In genomic region chr19:6498350-6499131, GRCm38 (mm10) we compare ENCODE assay signal across 8 mouse cellular contexts. TPM values are rescaled to one million over a fixed set of nuclear protein-coding genes. Genes with fewer than 3 reads are reported as not detected.
A peak's percentile ranks its signal among the peaks of the same experiment; 100 is the strongest.
DNase-seq lines count a peak whose midpoint lies in the region; ATAC-seq and TF ChIP-seq lines count a peak whose summit lies in the region.

No protein-coding gene starts in this region.

- H3K4me1 ChIP-seq in kidney, embryonic 14.5 days (ENCODE audit: control insufficient read depth, insufficient read depth, low read length), result peaks cover 29% of the 10 kb centered on the region; the same call in 1 of the 2 replicates
- no peaks in the 10 kb centered on the region for H3K4me1 ChIP-seq in kidney, adult 2 months (ENCODE audit: control insufficient read depth, insufficient read depth, low read length)
- peaks cover 61% of the 10 kb centered on the region for H3K4me1 ChIP-seq in embryonic facial prominence, embryonic 10.5 days
- H3K4me1 ChIP-seq in hindbrain, embryonic 14.5 days (replicated peaks; ENCODE audit: control insufficient read depth, insufficient read depth, low read length), result peaks cover 52% of the 10 kb centered on the region
- peaks cover 64% of the 10 kb centered on the region for H3K4me1 ChIP-seq in midbrain, embryonic 14.5 days (ENCODE audit: control insufficient read depth, insufficient read depth, low read length)
- peaks cover 3% of the 10 kb centered on the region for H3K4me1 ChIP-seq in thymus, adult 2 months (replicated peaks; ENCODE audit: control insufficient read depth, insufficient read depth, low read length)

- no peaks in the 10 kb centered on the region for H3K9me3 ChIP-seq in kidney, embryonic 14.5 days (ENCODE audit: control insufficient read depth, low read length)
- H3K9me3 ChIP-seq in embryonic facial prominence, embryonic 10.5 days, result no peaks in the 10 kb centered on the region
- H3K9me3 ChIP-seq in hindbrain, embryonic 14.5 days (ENCODE audit: control insufficient read depth, low read length), result no peaks in the 10 kb centered on the region
- H3K9me3 ChIP-seq in midbrain, embryonic 14.5 days (ENCODE audit: control insufficient read depth, low read length), result no peaks in the 10 kb centered on the region

- no peaks in the 10 kb centered on the region for H3K36me3 ChIP-seq in kidney, embryonic 14.5 days (ENCODE audit: control insufficient read depth, insufficient read depth, low read length)
- H3K36me3 ChIP-seq in kidney, adult 2 months (ENCODE audit: control insufficient read depth, insufficient read depth, low read length), result no peaks in the 10 kb centered on the region
- no peaks in the 10 kb centered on the region for H3K36me3 ChIP-seq in embryonic facial prominence, embryonic 10.5 days (replicated peaks)
- H3K36me3 ChIP-seq in hindbrain, embryonic 14.5 days (replicated peaks; ENCODE audit: control insufficient read depth, insufficient read depth), result no peaks in the 10 kb centered on the region
- H3K36me3 ChIP-seq in midbrain, embryonic 14.5 days (ENCODE audit: control insufficient read depth, insufficient read depth, low read length), result no peaks in the 10 kb centered on the region
- no peaks in the 10 kb centered on the region for H3K36me3 ChIP-seq in thymus, adult 2 months (ENCODE audit: control insufficient read depth, insufficient read depth, low read length)

- H3K27me3 ChIP-seq in kidney, embryonic 14.5 days (ENCODE audit: control insufficient read depth, insufficient read depth, low read length), result peaks cover 64% of the 10 kb centered on the region
- no peaks in the 10 kb centered on the region; the same call in 1 of the 2 replicates for H3K27me3 ChIP-seq in kidney, adult 2 months (replicated peaks; ENCODE audit: control insufficient read depth, insufficient read depth, low read length)
- H3K27me3 ChIP-seq in embryonic facial prominence, embryonic 10.5 days (replicated peaks; ENCODE audit: low read depth, poor library complexity, severe bottlenecking), result peaks cover 100% of the 10 kb centered on the region
- H3K27me3 ChIP-seq in hindbrain, embryonic 14.5 days (ENCODE audit: control insufficient read depth, insufficient read depth, low read length), result no peaks in the 10 kb centered on the region
- H3K27me3 ChIP-seq in midbrain, embryonic 14.5 days (ENCODE audit: control insufficient read depth, insufficient read depth, low read length), result no peaks in the 10 kb centered on the region
- H3K27me3 ChIP-seq in thymus, adult 2 months (ENCODE audit: control insufficient read depth, insufficient read depth, low read length), result peaks cover 46% of the 10 kb centered on the region

- peak overlapping the region; percentile 60 for H3K4me3 ChIP-seq in kidney, embryonic 14.5 days (ENCODE audit: low read length)
- H3K4me3 ChIP-seq in kidney, adult 2 months (ENCODE audit: insufficient read depth, low read depth, low read length), result no peak overlapping the region
- peak overlapping the region; percentile 76 for H3K4me3 ChIP-seq in embryonic facial prominence, embryonic 10.5 days
- H3K4me3 ChIP-seq in hindbrain, embryonic 14.5 days (replicated peaks; ENCODE audit: low read length), result peak overlapping the region; percentile 77
- peak overlapping the region; percentile 91 for H3K4me3 ChIP-seq in midbrain, embryonic 14.5 days (replicated peaks; ENCODE audit: low read depth, low read length)
- no peak overlapping the region for H3K4me3 ChIP-seq in thymus, adult 2 months (ENCODE audit: control insufficient read depth, insufficient read depth, low read length)

- TF ChIP-seq POLR2A in kidney, adult 2 months (IDR thresholded peaks at IDR 0.05; ENCODE audit: low read depth, low read length), result no peak
- no peak for TF ChIP-seq POLR2A in thymus, adult 2 months (IDR thresholded peaks at IDR 0.05; ENCODE audit: control insufficient read depth, extremely low read depth, insufficient read depth, low read length, poor library complexity)

- H3K9ac ChIP-seq in kidney, embryonic 14.5 days (ENCODE audit: low read depth, low read length), result peak overlapping the region; percentile 66; the same call in 1 of the 2 replicates
- H3K9ac ChIP-seq in hindbrain, embryonic 14.5 days, result peak overlapping the region; percentile 94
- H3K9ac ChIP-seq in midbrain, embryonic 14.5 days (replicated peaks; ENCODE audit: low read length), result peak overlapping the region; percentile 97

- no peak for TF ChIP-seq CTCF in kidney, adult 2 months (conservative IDR thresholded peaks at IDR 0.05; ENCODE audit: insufficient read depth, insufficient read length, low read depth, low read length)
- TF ChIP-seq CTCF in thymus, adult 2 months (IDR thresholded peaks at IDR 0.05; ENCODE audit: borderline replicate concordance, control insufficient read depth, extremely low read depth, insufficient read depth, low read length, poor library complexity), result no peak

- ATAC-seq in kidney, embryonic 14.5 days (ENCODE audit: low FRiP score, low TSS enrichment), result no peak
- no peak for ATAC-seq in hindbrain, embryonic 14.5 days (ENCODE audit: low FRiP score)
- ATAC-seq in midbrain, embryonic 14.5 days (ENCODE audit: low FRiP score, low TSS enrichment), result no peak

- H3K4me2 ChIP-seq in kidney, embryonic 14.5 days (replicated peaks; ENCODE audit: low read depth, low read length), result peak overlapping the region; percentile 91
- peak overlapping the region; percentile 94 for H3K4me2 ChIP-seq in hindbrain, embryonic 14.5 days (replicated peaks)
- H3K4me2 ChIP-seq in midbrain, embryonic 14.5 days (ENCODE audit: low read length), result peak overlapping the region; percentile 85

- no peak for DNase-seq in kidney, adult 2 months
- DNase-seq in embryonic facial prominence, embryonic 10.5 days (ENCODE audit: low spot score), result no peak
- no peak for DNase-seq in hindbrain, embryonic 14.5 days (ENCODE audit: low spot score)
- DNase-seq in midbrain, embryonic 14.5 days, result peak; percentile 56
- no peak for DNase-seq in adrenal gland, adult (ENCODE audit: inconsistent age in 2 of 2, low spot score in 1 of 2)
- no peak for DNase-seq in thymus, adult 2 months
- no peak for DNase-seq in urinary bladder, postnatal 14 days (ENCODE audit: low spot score)

- no peak overlapping the region for H3K27ac ChIP-seq in kidney, embryonic 14.5 days (ENCODE audit: low read depth, low read length)
- no peak overlapping the region for H3K27ac ChIP-seq in kidney, adult 2 months (ENCODE audit: insufficient read depth, low read depth, low read length)
- H3K27ac ChIP-seq in embryonic facial prominence, embryonic 10.5 days (replicated peaks), result peak overlapping the region; percentile 83
- H3K27ac ChIP-seq in hindbrain, embryonic 14.5 days, result peak overlapping the region; percentile 96
- peak overlapping the region; percentile 94 for H3K27ac ChIP-seq in midbrain, embryonic 14.5 days (replicated peaks; ENCODE audit: low read depth, low read length)
- no peak overlapping the region for H3K27ac ChIP-seq in thymus, adult 2 months (ENCODE audit: control insufficient read depth, insufficient read depth, low read length)

- WGBS in kidney, embryonic 14.5 days, result 5% methylated on average over 27 of the region's 38 CpGs
- 7% methylated on average over 38 of the region's 38 CpGs for WGBS in kidney, adult 2 months
- WGBS in embryonic facial prominence, embryonic 10.5 days, result 5% methylated on average over 38 of the region's 38 CpGs
- 4% methylated on average over 33 of the region's 38 CpGs for WGBS in hindbrain, embryonic 14.5 days
- WGBS in midbrain, embryonic 14.5 days, result 4% methylated on average over 29 of the region's 38 CpGs
- 12% methylated on average over 28 of the region's 38 CpGs for WGBS in thymus, adult 2 months

RNA-seq across cellular contexts. Expression of gene Slc22a12, which starts 44.3 kb away (rescaled TPM):
- 1.8 and 2.5 TPM in 2 replicates for polyA plus RNA-seq in kidney, embryonic 14.5 days (2014; fragmentation: Nextera tagmentation; extraction: Ambion mirVana)
- 1,526 and 1,915 TPM in 2 replicates for polyA plus RNA-seq in kidney, adult 2 months (2012; rRNA removed)
- not detected in 2 replicates for polyA plus RNA-seq in embryonic facial prominence, embryonic 10.5 days (2016; fragmentation: Nextera tagmentation; extraction: Ambion mirVana)
- not detected in 2 replicates for polyA plus RNA-seq in hindbrain, embryonic 14.5 days (2014; fragmentation: Nextera tagmentation; extraction: Ambion mirVana)
- polyA plus RNA-seq in midbrain, embryonic 14.5 days (2014; fragmentation: Nextera tagmentation; extraction: Ambion mirVana), result not detected in 2 replicates
- 0.19 and 0.74 TPM in 2 replicates for polyA plus RNA-seq in thymus, adult 2 months (2012; rRNA removed)

Comparison
In these comparisons a context has a peak if more than half of its experiments do, and no peak if none do; other contexts are left out.
1. H3K4me3 ChIP-seq: peak in kidney, embryonic 14.5 days (single experiment), embryonic facial prominence, embryonic 10.5 days (single experiment), hindbrain, embryonic 14.5 days (single experiment) and midbrain, embryonic 14.5 days (single experiment); none in kidney, adult 2 months (single experiment) and thymus, adult 2 months (single experiment).
2. RNA of gene Slc22a12, which starts 44.3 kb away (polyA plus RNA-seq): 1,526 to 1,915 TPM in kidney, adult 2 months; 1.8 to 2.5 TPM in kidney, embryonic 14.5 days, 0.19 to 0.74 TPM in thymus, adult 2 months, not detected in hindbrain, embryonic 14.5 days, not detected in midbrain, embryonic 14.5 days and not detected in embryonic facial prominence, embryonic 10.5 days; every median in the first group is over 100 times any median in the second.
3. H3K27ac ChIP-seq: peak in embryonic facial prominence, embryonic 10.5 days (single experiment), hindbrain, embryonic 14.5 days (single experiment) and midbrain, embryonic 14.5 days (single experiment); none in kidney, embryonic 14.5 days (single experiment), kidney, adult 2 months (single experiment) and thymus, adult 2 months (single experiment).
4. Peak in every context shown above with its lines, with median percentiles within 50 percentile points of each other: H3K4me2 ChIP-seq and H3K9ac ChIP-seq.